Mouse (Mus musculus) stomach, embryonic 15.5 days (tissue): Measurements from ENCODE around the gene Tpra1. TPM values are rescaled to one million over a fixed set of nuclear protein-coding genes. Genes with fewer than 3 reads are reported as not detected.
A peak's percentile ranks its signal among the peaks of the same experiment; 100 is the strongest.

Experiments used
- ATAC-seq: fragments of 200-750 bp; cut with Nextera tagmentation; 2 replicates; pipeline ENCODE4 v1.8.0; 2017; ENCODE audit warnings: low read depth, moderate number of reproducible peaks, moderate TSS enrichment; ENCODE audit not compliant: insufficient read depth, low FRiP score
- H3K27ac ChIP-seq: fragments of 300-500 bp; sonication (generic); 2 replicates; pipeline ENCODE4 v1.5.1; 2015; ENCODE audit warnings: mild to moderate bottlenecking, inconsistent platforms
- H3K27me3 ChIP-seq: fragments of 300-500 bp; sonication (generic); replicated peaks from 2 replicates; pipeline ENCODE4 v1.6.1; 2015; ENCODE audit warnings: inconsistent platforms
- H3K36me3 ChIP-seq: fragments of 300-500 bp; sonication (generic); 2 replicates; pipeline ENCODE4 v1.6.1; 2015; ENCODE audit warnings: inconsistent platforms
- H3K4me1 ChIP-seq: fragments of 300-500 bp; sonication (generic); 2 replicates; pipeline ENCODE4 v1.6.1; 2015; ENCODE audit warnings: inconsistent platforms
- H3K4me2 ChIP-seq: fragments of 300-500 bp; sonication (generic); 2 replicates; pipeline ENCODE4 v1.6.1; 2015; ENCODE audit warnings: mild to moderate bottlenecking, inconsistent platforms
- H3K4me3 ChIP-seq: fragments of 300-500 bp; sonication (generic); replicated peaks from 2 replicates; pipeline ENCODE4 v1.5.1; 2015; ENCODE audit warnings: inconsistent platforms
- H3K9ac ChIP-seq: fragments of 300-500 bp; sonication (generic); 2 replicates; pipeline ENCODE4 v1.6.1; 2015; ENCODE audit warnings: inconsistent platforms
- H3K9me3 ChIP-seq: fragments of 300-500 bp; sonication (generic); 2 replicates; pipeline ENCODE4 v1.6.1; 2016; ENCODE audit warnings: inconsistent platforms
- WGBS: fragments of 180-500 bp; shearing (Covaris S2); methylation state at CpG from one replicate; pipeline ENCODE4 v1.1.7; 2015; 5-methylcytosine and 5-hydroxymethylcytosine counted together
- polyA plus RNA-seq: library from polyadenylated mRNA; unstranded; fragments of >200 nt; fragmentation: Nextera tagmentation; extraction: Ambion mirVana; gene quantifications from 2 replicates; pipeline ENCODE4 v1.2.1, GENCODE M21; 2015

Gene Tpra1
- polyA plus RNA-seq: 60.1 and 67.3 TPM in 2 replicates

DNA sequence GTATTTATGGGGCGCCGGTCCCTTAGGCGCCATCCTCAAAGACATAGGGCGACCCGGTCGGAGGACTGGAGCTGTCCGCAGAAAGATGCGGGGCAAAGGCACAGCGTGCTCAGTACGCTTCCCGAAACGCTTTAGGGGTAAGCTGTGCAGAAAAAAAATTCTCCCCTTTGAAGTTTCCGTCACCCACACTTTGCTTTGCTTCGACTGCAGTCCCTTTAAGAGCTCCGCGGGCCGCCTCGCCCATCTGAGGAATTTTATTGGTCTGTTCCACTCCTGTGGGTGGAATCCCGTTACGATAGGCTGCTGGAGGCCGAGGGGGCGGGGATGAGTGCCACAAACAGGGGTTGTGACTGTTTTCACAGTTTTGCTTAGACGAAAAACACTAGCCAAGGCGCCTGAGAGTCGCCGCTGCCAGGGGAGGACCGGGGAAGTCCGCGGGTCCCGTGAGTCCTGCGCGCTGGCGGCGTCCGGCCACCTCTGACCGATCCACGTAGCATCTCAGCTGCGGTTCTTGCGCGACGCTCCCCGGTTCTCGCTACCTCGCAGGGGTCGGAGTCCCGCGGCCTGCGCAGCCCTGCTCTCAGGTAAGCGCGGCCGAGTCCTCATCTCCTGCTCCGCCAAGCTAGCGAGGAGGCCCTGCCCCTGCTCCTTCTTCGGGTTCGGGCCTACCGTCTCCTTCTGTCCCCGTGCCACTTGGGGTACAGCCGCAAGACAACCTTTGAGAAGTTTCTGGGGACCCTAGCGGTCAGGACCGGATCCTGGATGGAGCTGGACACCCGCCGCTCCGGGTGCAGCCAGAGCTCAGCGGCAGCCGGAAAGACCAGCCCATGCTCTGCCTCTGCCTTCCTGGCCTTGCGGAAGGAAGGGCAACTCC, at the start of gene Tpra1:
TSS of gene Tpra1 (plus strand) at position 305 of the 874 bp plus-strand sequence.
- under 1% methylated on average over 66 of the region's 66 CpGs for WGBS
- Histone ChIP-seq H3K4me2 (peak within 1 kb of the TSS; percentile 86), H3K4me3 (peak within 1 kb of the TSS; percentile 66), H3K4me1 (peaks cover 39% of the 10 kb centered on the region), H3K27ac (peak within 1 kb of the TSS; percentile 94), H3K36me3 (no peaks in the 10 kb centered on the region), H3K27me3 (no peaks in the 10 kb centered on the region), H3K9ac (peak within 1 kb of the TSS; percentile 62), H3K9me3 (no peaks in the 10 kb centered on the region)
- peak; percentile 86 for ATAC-seq

DNA sequence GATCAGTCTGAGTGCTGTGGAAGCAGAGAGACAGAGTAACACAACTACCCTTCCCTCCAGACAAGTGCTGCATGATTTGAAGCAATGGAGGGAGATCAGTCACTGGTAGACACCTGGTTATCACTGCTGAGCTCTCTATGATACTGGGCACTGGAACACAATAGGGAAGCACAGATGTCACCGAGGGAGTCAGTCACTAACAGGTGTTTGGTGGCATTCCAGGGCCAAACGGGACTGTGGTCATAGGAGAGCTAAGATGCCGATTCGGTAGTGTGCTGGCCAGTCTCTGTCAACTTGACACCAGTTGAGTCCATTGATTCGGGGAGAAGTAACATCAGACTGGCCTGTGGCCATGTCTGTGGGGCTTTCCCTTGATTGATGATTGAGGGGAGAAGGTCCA, 47.5 kb upstream of the Tpra1 start:
- no peak overlapping the region for H3K4me2 ChIP-seq
- no peaks in the 10 kb centered on the region for H3K27me3 ChIP-seq
- no peak overlapping the region for H3K4me3 ChIP-seq
- H3K27ac ChIP-seq: no peak overlapping the region
- H3K9ac ChIP-seq: no peak overlapping the region
- no peaks in the 10 kb centered on the region for H3K36me3 ChIP-seq
- WGBS: 74% methylated on average over 5 of the region's 5 CpGs
- H3K4me1 ChIP-seq: no peaks in the 10 kb centered on the region
- ATAC-seq: no peak
- no peaks in the 10 kb centered on the region for H3K9me3 ChIP-seq

DNA sequence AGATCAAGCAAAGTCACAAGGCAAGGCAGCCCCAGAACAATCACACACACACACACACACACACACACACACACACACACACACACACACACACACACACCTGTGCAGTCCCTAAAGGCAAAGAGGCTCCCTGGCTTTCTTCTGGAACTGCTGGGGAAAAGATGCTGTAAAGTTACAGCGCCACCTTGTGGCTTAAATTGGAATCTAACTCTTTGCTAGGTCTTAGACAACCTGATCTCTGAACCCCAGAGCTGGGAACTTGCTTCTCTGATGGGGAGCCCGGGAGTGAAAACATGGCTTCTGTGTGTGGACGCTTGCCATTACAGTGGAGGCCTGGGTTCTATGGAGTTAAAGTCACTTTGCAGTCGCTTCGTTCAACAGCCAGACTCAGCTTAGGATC, 46.4 kb upstream of the Tpra1 start:
- no peaks in the 10 kb centered on the region for H3K4me1 ChIP-seq
- ATAC-seq: no peak

DNA sequence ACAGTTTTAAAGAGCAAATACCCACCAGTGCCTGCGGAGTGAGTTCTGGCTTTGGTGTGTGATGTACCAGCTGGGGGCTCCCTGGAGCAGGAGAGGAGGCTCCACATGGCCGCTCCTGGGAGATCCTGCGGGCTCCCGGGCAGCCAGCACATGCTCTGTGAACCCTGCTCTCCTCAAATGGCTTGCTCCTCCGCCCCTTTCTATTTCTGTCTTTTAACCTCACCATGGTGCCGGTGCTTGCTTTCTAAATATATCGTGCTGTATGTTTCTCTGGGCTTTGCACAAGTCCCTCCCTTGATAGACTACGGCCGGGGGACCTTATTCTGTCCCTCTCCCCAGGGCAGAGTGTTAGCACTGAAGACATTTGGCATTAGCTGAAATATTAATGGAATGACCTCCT, 44.8 kb upstream of the Tpra1 start:
- no peak for ATAC-seq

More for the DNA sequence above, 46.4 kb upstream of the Tpra1 start:
- H3K9me3 ChIP-seq: no peaks in the 10 kb centered on the region
- H3K4me3 ChIP-seq: no peak overlapping the region
- H3K4me2 ChIP-seq: no peak overlapping the region
- no peaks in the 10 kb centered on the region for H3K36me3 ChIP-seq
- H3K27ac ChIP-seq: no peak overlapping the region
- H3K27me3 ChIP-seq: no peaks in the 10 kb centered on the region
- WGBS: 19% methylated on average over 5 of the region's 5 CpGs
- H3K9ac ChIP-seq: no peak overlapping the region

DNA sequence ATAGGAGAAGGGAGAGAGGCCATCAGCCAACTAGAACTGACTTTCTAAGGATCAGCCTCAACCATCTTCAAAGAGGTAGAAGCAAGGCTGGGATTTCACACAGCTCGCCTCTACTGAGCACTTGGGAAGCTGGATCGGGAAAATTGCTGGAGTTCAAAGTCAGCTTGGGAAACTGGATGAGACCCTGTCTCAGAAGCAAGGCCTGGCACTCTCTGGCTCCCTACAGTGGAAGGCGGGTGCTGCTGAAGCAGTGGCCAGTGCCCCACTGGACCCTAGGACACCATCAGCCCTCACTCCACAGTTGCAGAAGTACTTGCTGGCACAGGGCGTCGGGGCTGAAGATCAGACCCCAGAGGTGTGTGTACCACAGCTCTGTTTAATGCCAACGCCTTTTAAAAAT, 44.2 kb upstream of the Tpra1 start:
- no peak overlapping the region for H3K9ac ChIP-seq
- H3K4me3 ChIP-seq: no peak overlapping the region
- H3K27ac ChIP-seq: no peak overlapping the region
- ATAC-seq: no peak
- no peaks in the 10 kb centered on the region for H3K9me3 ChIP-seq
- H3K27me3 ChIP-seq: no peaks in the 10 kb centered on the region
- 85% methylated on average over 6 of the region's 6 CpGs for WGBS
- no peak overlapping the region for H3K4me2 ChIP-seq
- H3K4me1 ChIP-seq: no peaks in the 10 kb centered on the region
- peaks cover 2% of the 10 kb centered on the region; the same call in 1 of the 2 replicates for H3K36me3 ChIP-seq

More for the DNA sequence above, 44.8 kb upstream of the Tpra1 start:
- no peaks in the 10 kb centered on the region for H3K9me3 ChIP-seq
- H3K4me1 ChIP-seq: no peaks in the 10 kb centered on the region
- H3K9ac ChIP-seq: no peak overlapping the region
- WGBS: 30% methylated on average over 9 of the region's 9 CpGs
- H3K36me3 ChIP-seq: no peaks in the 10 kb centered on the region
- no peak overlapping the region for H3K27ac ChIP-seq
- no peak overlapping the region for H3K4me2 ChIP-seq
- H3K4me3 ChIP-seq: no peak overlapping the region
- no peaks in the 10 kb centered on the region for H3K27me3 ChIP-seq

DNA sequence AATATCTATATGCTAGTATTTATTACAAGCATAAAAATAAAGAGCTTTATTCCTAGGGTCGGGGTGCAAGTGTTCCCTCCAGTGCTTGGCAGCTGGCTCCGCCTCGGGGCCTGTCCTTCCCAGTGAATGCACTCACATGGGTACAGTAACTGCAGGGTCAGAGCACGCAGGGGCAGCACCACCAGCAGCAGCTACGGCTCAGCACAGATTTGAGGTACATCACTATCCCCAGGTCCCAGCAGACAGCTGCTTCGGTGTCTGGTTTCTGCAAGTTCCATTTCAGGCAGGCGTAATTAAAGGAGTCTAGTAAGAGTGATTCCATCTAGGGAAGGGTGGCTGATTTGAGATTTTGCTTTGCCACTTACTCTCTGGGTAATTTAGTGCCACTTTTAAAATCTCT, 43.7 kb upstream of the Tpra1 start:
- ATAC-seq: no peak
- Histone ChIP-seq H3K4me1 (no peaks in the 10 kb centered on the region), H3K4me3 (no peak overlapping the region), H3K9me3 (no peaks in the 10 kb centered on the region), H3K36me3 (peaks cover 5% of the 10 kb centered on the region; the same call in 1 of the 2 replicates), H3K4me2 (no peak overlapping the region), H3K27ac (no peak overlapping the region), H3K27me3 (no peaks in the 10 kb centered on the region), H3K9ac (no peak overlapping the region)
- 78% methylated on average over 7 of the region's 7 CpGs for WGBS

DNA sequence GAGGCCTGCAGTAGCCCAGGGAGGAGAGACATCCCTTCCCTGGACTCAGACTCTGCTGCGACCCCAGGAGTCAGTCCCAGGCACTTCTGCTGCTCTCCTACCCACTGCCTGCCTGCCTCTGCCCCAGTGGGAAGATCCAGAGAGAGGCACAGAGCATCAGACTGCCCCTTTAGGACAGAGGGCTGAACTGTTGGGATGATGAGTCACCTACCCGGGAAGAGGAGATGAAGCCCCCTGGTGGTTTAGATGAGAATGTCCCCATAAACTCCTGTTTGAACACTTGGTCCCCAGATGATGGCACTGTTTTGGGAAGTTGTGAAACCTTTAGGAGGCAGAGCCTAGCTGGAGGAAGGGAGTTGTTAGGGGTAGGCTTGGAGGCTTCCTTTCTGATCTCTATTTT, 41.1 kb upstream of the Tpra1 start:
- H3K4me2 ChIP-seq: no peak overlapping the region
- WGBS: 11% methylated on average over 2 of the region's 2 CpGs
- ATAC-seq: peak; percentile 23; the same call in 1 of the 2 replicates
- H3K27ac ChIP-seq: no peak overlapping the region
- H3K4me1 ChIP-seq: no peaks in the 10 kb centered on the region
- H3K27me3 ChIP-seq: no peaks in the 10 kb centered on the region
- H3K36me3 ChIP-seq: peaks cover 5% of the 10 kb centered on the region; the same call in 1 of the 2 replicates
- no peaks in the 10 kb centered on the region for H3K9me3 ChIP-seq
- H3K4me3 ChIP-seq: no peak overlapping the region
- H3K9ac ChIP-seq: no peak overlapping the region

DNA sequence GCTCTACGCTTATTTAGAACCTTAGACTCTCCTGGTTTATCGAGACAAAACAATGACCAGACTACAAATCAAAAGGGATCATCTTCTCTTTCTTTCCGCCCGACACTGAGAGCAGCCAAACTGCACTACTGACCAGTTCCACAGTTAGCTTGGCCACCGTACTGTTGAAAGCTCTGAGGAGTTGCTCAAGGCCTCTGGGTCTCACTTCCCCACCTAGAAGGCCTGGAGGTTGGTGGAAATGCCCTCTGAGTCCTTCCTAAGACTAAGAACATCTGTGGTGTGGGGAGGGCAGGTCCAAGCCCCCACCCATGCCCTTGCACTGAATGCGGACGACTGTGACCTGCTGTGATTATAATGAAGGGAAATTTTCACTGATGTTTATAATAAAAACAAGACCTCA, 36.3 kb upstream of the Tpra1 start:
- Histone ChIP-seq H3K9me3 (no peaks in the 10 kb centered on the region), H3K4me1 (no peaks in the 10 kb centered on the region), H3K9ac (no peak overlapping the region), H3K36me3 (peaks cover 5% of the 10 kb centered on the region; the same call in 1 of the 2 replicates), H3K4me2 (no peak overlapping the region), H3K27ac (no peak overlapping the region), H3K4me3 (no peak overlapping the region), H3K27me3 (no peaks in the 10 kb centered on the region)
- 82% methylated on average over 7 of the region's 7 CpGs for WGBS
- ATAC-seq: no peak

DNA sequence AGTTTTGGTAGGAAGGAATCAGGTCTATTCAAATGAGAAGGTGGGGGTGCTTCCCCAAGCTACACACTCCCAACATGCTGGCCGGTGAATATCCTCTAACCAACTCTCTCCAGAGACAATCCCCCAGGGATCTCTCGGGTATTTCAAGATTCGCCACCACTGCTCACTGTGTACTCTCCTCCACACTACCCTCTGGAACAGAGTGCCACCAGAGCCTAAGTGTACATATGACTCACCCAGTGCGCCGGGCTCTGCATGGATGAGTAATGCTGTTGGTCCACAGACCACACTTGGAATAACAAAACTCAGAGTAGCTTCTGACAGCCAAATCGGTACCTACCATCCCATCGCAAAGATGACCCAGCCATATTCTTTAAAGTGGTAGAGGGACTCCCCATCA, 32.6 kb upstream of the Tpra1 start:
- H3K4me1 ChIP-seq: 0 out of 2 replicates have a peak, but pooled peaks cover 8% of the 10 kb centered on the region
- no peaks in the 10 kb centered on the region for H3K9me3 ChIP-seq
- no peak overlapping the region for H3K4me2 ChIP-seq
- no peak overlapping the region for H3K9ac ChIP-seq
- peaks cover 4% of the 10 kb centered on the region; the same call in 1 of the 2 replicates for H3K27me3 ChIP-seq
- H3K36me3 ChIP-seq: no peaks in the 10 kb centered on the region
- ATAC-seq: no peak
- no peak overlapping the region for H3K27ac ChIP-seq
- no peak overlapping the region for H3K4me3 ChIP-seq
- WGBS: 85% methylated on average over 7 of the region's 7 CpGs

DNA sequence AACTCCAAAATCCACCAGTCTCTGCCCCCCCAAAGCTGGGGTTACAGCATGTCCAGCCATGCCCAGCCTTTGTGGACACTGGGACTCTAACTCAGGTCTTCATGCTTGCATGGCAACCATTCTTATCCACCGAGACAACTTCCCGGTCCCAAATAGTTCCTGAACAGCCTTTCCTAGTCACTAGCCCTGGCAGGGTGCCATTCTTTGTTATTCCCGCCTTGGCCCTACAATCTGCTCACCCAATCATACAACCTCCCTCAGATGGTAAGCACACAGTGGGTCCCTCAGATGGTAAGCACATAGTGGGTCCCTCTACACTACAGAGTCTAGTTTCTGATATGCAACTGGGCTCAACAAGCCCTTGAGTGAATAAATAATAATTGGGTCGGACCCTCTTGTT, 31.5 kb upstream of the Tpra1 start:
- Histone ChIP-seq H3K9me3 (no peaks in the 10 kb centered on the region), H3K4me2 (no peak overlapping the region), H3K36me3 (no peaks in the 10 kb centered on the region), H3K4me1 (peaks cover 10% of the 10 kb centered on the region; the same call in 1 of the 2 replicates), H3K9ac (no peak overlapping the region), H3K27me3 (peaks cover 9% of the 10 kb centered on the region; the same call in 1 of the 2 replicates), H3K27ac (no peak overlapping the region), H3K4me3 (no peak overlapping the region)
- ATAC-seq: no peak
- whole genome bisulfite sequencing: 62% methylated on average over 4 of the region's 4 CpGs

DNA sequence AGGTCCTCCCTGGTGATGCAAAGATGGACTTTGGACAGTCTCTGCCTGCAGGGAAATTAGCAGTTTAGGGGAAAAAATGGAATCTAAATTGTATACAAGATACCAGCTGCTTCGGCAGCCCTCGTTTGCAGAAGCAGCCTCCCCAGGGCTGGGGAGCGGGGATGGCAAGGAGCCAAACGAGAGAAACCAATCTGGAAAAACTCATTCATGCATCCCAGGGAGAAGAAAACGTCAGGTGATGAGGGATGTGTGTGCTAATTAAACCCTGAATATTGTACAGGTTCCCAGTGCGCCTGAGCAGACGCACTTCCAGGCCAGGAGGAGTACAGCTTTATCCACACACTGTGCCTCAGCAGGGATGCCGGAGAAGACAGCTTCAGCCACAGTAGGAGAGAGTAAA, 30.5 kb upstream of the Tpra1 start:
- no peak overlapping the region for H3K9ac ChIP-seq
- H3K27me3 ChIP-seq: peaks cover 10% of the 10 kb centered on the region; the same call in 1 of the 2 replicates
- H3K36me3 ChIP-seq: no peaks in the 10 kb centered on the region
- no peak overlapping the region for H3K4me3 ChIP-seq
- ATAC-seq: no peak
- no peaks in the 10 kb centered on the region for H3K9me3 ChIP-seq
- H3K4me1 ChIP-seq: peaks cover 10% of the 10 kb centered on the region; the same call in 1 of the 2 replicates
- H3K4me2 ChIP-seq: peak overlapping the region; percentile 10; the same call in 1 of the 2 replicates
- 32% methylated on average over 8 of the region's 8 CpGs for WGBS
- peak overlapping the region; percentile 40; the same call in 1 of the 2 replicates for H3K27ac ChIP-seq

DNA sequence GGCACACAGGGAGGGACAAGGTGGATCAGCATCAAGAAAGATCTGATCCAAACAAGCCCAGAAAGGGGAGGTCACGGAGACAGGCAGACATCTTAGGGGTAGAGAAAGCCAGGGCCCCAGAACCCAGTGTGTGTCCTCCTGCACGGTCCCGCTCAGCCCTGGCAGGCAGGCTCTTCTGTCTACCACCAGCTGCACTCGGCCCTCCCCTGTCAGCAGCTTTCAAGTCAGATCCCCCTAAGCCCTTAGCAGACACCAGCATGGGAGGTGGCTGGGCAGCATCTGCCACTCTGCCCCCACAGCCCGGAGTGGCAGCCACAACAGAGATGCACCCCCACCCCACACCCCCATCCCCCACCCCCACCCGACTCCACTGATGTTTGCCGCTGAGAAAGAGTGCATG, 29.2 kb upstream of the Tpra1 start:
- H3K9ac ChIP-seq: no peak overlapping the region
- H3K4me3 ChIP-seq: no peak overlapping the region
- peaks cover 10% of the 10 kb centered on the region; the same call in 1 of the 2 replicates for H3K27me3 ChIP-seq
- no peak for ATAC-seq
- no peak overlapping the region for H3K27ac ChIP-seq
- peaks cover 10% of the 10 kb centered on the region; the same call in 1 of the 2 replicates for H3K4me1 ChIP-seq
- 50% methylated on average over 7 of the region's 7 CpGs for WGBS
- no peaks in the 10 kb centered on the region for H3K36me3 ChIP-seq
- H3K9me3 ChIP-seq: no peaks in the 10 kb centered on the region
- H3K4me2 ChIP-seq: no peak overlapping the region
